Mouse (Mus musculus): ENCODE results near the gene Slc22a13. TPM values are rescaled to one million over a fixed set of nuclear protein-coding genes. Genes with fewer than 3 reads are reported as not detected.
"Not testable (repeated sequence)": the region's sequence is repeated elsewhere in the genome, so short reads cannot be mapped to it uniquely, and the experiment has no call there.

Gene Slc22a13
- not detected in 2 replicates for polyA plus RNA-seq (2012; rRNA removed)

GRCm38 (mm10) chr9:119208998-119209397 lies at the start of gene Slc22a13:
TSS of gene Slc22a13 (minus strand) at chr9:119209098.
- DNase-seq (ENCODE audit: extremely low spot score in 1 of 2, low spot score in 1 of 2) = no peak

- DNase-seq (ENCODE audit: extremely low spot score in 1 of 2, low spot score in 1 of 2) = no peak
These were observed 49.2 kb upstream of the Slc22a13 start for GRCm38 (mm10) chr9:119258128-119258527.

- DNase-seq (ENCODE audit: extremely low spot score in 1 of 2, low spot score in 1 of 2) = no peak
These were observed 47.3 kb upstream of the Slc22a13 start for GRCm38 (mm10) chr9:119256161-119256560.

GRCm38 (mm10) chr9:119255096-119255495 lies 46.2 kb upstream of the Slc22a13 start:
- no peak for DNase-seq (ENCODE audit: extremely low spot score in 1 of 2, low spot score in 1 of 2)

GRCm38 (mm10) chr9:119254187-119254586 lies 45.3 kb upstream of the Slc22a13 start:
- DNase-seq (ENCODE audit: extremely low spot score in 1 of 2, low spot score in 1 of 2) = no peak

GRCm38 (mm10) chr9:119247996-119248395 lies 39.1 kb upstream of the Slc22a13 start:
- DNase-seq (ENCODE audit: extremely low spot score in 1 of 2, low spot score in 1 of 2) = no peak

- no peak for DNase-seq (ENCODE audit: extremely low spot score in 1 of 2, low spot score in 1 of 2)
These were observed 37.9 kb upstream of the Slc22a13 start for GRCm38 (mm10) chr9:119246826-119247225.

- no peak for DNase-seq (ENCODE audit: extremely low spot score in 1 of 2, low spot score in 1 of 2)
These were observed 35.1 kb upstream of the Slc22a13 start for GRCm38 (mm10) chr9:119243981-119244380.

- DNase-seq (ENCODE audit: extremely low spot score in 1 of 2, low spot score in 1 of 2) = peak in 1 of 2 experiments; percentile 7
These were observed 32.4 kb upstream of the Slc22a13 start for GRCm38 (mm10) chr9:119241169-119241865.

- peak; percentile 7 to 36 for DNase-seq (ENCODE audit: extremely low spot score in 1 of 2, low spot score in 1 of 2)
These were observed 31.5 kb upstream of the Slc22a13 start for GRCm38 (mm10) chr9:119240286-119240997.

- no peak for DNase-seq (ENCODE audit: extremely low spot score in 1 of 2, low spot score in 1 of 2)
These were observed 30.4 kb upstream of the Slc22a13 start for GRCm38 (mm10) chr9:119239274-119239673.

GRCm38 (mm10) chr9:119238796-119239195 lies 29.9 kb upstream of the Slc22a13 start:
- no peak for DNase-seq (ENCODE audit: extremely low spot score in 1 of 2, low spot score in 1 of 2)

GRCm38 (mm10) chr9:119231552-119231951 lies 22.7 kb upstream of the Slc22a13 start:
- DNase-seq (ENCODE audit: extremely low spot score in 1 of 2, low spot score in 1 of 2) = no peak

- no peak for DNase-seq (ENCODE audit: extremely low spot score in 1 of 2, low spot score in 1 of 2)
These were observed 21.9 kb upstream of the Slc22a13 start for GRCm38 (mm10) chr9:119230829-119231228.

- no peak for DNase-seq (ENCODE audit: extremely low spot score in 1 of 2, low spot score in 1 of 2)
These were observed 11.4 kb upstream of the Slc22a13 start for GRCm38 (mm10) chr9:119220249-119220648.

GRCm38 (mm10) chr9:119219667-119220066 lies 10.8 kb upstream of the Slc22a13 start:
- DNase-seq (ENCODE audit: extremely low spot score in 1 of 2, low spot score in 1 of 2) = no peak

GRCm38 (mm10) chr9:119215341-119215740 lies 6.4 kb upstream of the Slc22a13 start:
- not testable (repeated sequence) for DNase-seq (ENCODE audit: extremely low spot score in 1 of 2, low spot score in 1 of 2)

- no peak for DNase-seq (ENCODE audit: extremely low spot score in 1 of 2, low spot score in 1 of 2)
These were observed 5.7 kb upstream of the Slc22a13 start for GRCm38 (mm10) chr9:119214601-119215000.

GRCm38 (mm10) chr9:119212996-119213395 lies 4.1 kb upstream of the Slc22a13 start:
- no peak for DNase-seq (ENCODE audit: extremely low spot score in 1 of 2, low spot score in 1 of 2)

- no peak for DNase-seq (ENCODE audit: extremely low spot score in 1 of 2, low spot score in 1 of 2)
These were observed 1.8 kb downstream of the Slc22a13 start for GRCm38 (mm10) chr9:119207113-119207512.

GRCm38 (mm10) chr9:119206666-119207065 lies 2.2 kb downstream of the Slc22a13 start:
- no peak for DNase-seq (ENCODE audit: extremely low spot score in 1 of 2, low spot score in 1 of 2)

- DNase-seq (ENCODE audit: extremely low spot score in 1 of 2, low spot score in 1 of 2) = no peak
These were observed 3.1 kb downstream of the Slc22a13 start for GRCm38 (mm10) chr9:119205756-119206155.
